Mouse (Mus musculus) myocyte (in vitro differentiated cells): Measurements from ENCODE around the gene Tgm6. TPM values are rescaled to one million over a fixed set of nuclear protein-coding genes. Genes with fewer than 3 reads are reported as not detected.

Source experiments
- H3K27me3 ChIP-seq: one replicate; pipeline ENCODE4 v1.6.1; 2011; ENCODE audit not compliant: control insufficient read depth, insufficient read depth, insufficient read length
- H3K36me3 ChIP-seq: one replicate; pipeline ENCODE4 v1.6.1; 2011; ENCODE audit not compliant: control insufficient read depth, insufficient read depth
- H3K4me2 ChIP-seq: one replicate; pipeline ENCODE4 v1.6.1; 2011; ENCODE audit warnings: low read depth, control low read depth
- H3K4me3 ChIP-seq: one replicate; pipeline ENCODE4 v1.5.1; 2011; ENCODE audit warnings: mild to moderate bottlenecking, control low read depth, moderate library complexity
- H3K79me2 ChIP-seq: one replicate; pipeline ENCODE4 v1.6.1; 2011; ENCODE audit not compliant: control insufficient read depth, insufficient read depth
- H3ac ChIP-seq: one replicate; pipeline ENCODE4 v1.6.1; 2011; ENCODE audit not compliant: control insufficient read depth, insufficient read length
- CEBPB ChIP-seq: IDR thresholded peaks from 2 replicates; pipeline ENCODE4 v1.6.1; 2011; ENCODE audit warnings: mild to moderate bottlenecking, moderate library complexity; ENCODE audit not compliant: poor library complexity, insufficient read depth, severe bottlenecking
- E2F4 ChIP-seq: IDR thresholded peaks from one replicate; pipeline ENCODE4 v1.6.1; 2011; ENCODE audit warnings: mild to moderate bottlenecking, control low read depth, moderate library complexity; ENCODE audit not compliant: insufficient read depth
- MAX ChIP-seq: IDR thresholded peaks from one replicate; pipeline ENCODE4 v1.6.1; 2011; ENCODE audit warnings: low read depth, mild to moderate bottlenecking, control low read depth
- MYOD1 ChIP-seq, 3 experiments: IDR thresholded peaks; one replicate each; pipeline ENCODE4 v1.6.1; 2011; ENCODE audit warnings: control low read depth in 2 of 3, low read depth in 2 of 3, mild to moderate bottlenecking in 2 of 3, moderate library complexity in 1 of 3; ENCODE audit not compliant: insufficient read length in 2 of 3, control insufficient read depth in 1 of 3
- MYOG ChIP-seq, 3 experiments: IDR thresholded peaks; one replicate each; pipeline ENCODE4 v1.6.1; 2011; ENCODE audit warnings: control low read depth in 2 of 3, low read depth in 2 of 3, mild to moderate bottlenecking in 2 of 3; ENCODE audit not compliant: insufficient read length in 2 of 3, control insufficient read depth in 1 of 3, insufficient read depth in 1 of 3
- POLR2A ChIP-seq: IDR thresholded peaks from one replicate; pipeline ENCODE4 v1.6.1; 2011; ENCODE audit warnings: low read depth, mild to moderate bottlenecking, control low read depth, moderate library complexity; ENCODE audit not compliant: insufficient read length
- POLR2AphosphoS2 ChIP-seq: IDR thresholded peaks from one replicate; pipeline ENCODE4 v1.6.1; 2011; ENCODE audit warnings: low read depth, control low read depth; ENCODE audit not compliant: insufficient read length
- REST ChIP-seq: IDR thresholded peaks from one replicate; pipeline ENCODE4 v1.6.1; 2011; ENCODE audit warnings: mild to moderate bottlenecking, control low read depth, moderate library complexity; ENCODE audit not compliant: insufficient read depth, insufficient read length
- SRF ChIP-seq: IDR thresholded peaks from one replicate; pipeline ENCODE4 v1.6.1; 2011; ENCODE audit warnings: low read depth; ENCODE audit not compliant: control insufficient read depth, insufficient read length
- TCF12 ChIP-seq: IDR thresholded peaks from one replicate; pipeline ENCODE4 v1.6.1; 2011; ENCODE audit warnings: mild to moderate bottlenecking, control low read depth; ENCODE audit not compliant: poor library complexity, insufficient read depth, severe bottlenecking
- TCF3 ChIP-seq: IDR thresholded peaks from one replicate; pipeline ENCODE4 v1.6.1; 2011; ENCODE audit warnings: low read depth, control low read depth; ENCODE audit not compliant: insufficient read length
- USF1 ChIP-seq: IDR thresholded peaks from one replicate; pipeline ENCODE4 v1.6.1; 2011; ENCODE audit warnings: low read depth, mild to moderate bottlenecking, control low read depth, moderate library complexity
- polyA plus RNA-seq: library from polyadenylated mRNA; unstranded; fragments of >200 nt; fragmentation: generic; extraction: Trizol; gene quantifications from one replicate; pipeline ENCODE4 v1.2.1, GENCODE M21; 2012; ENCODE audit warnings: missing spikeins

Gene Tgm6
- polyA plus RNA-seq, 1 experiment = not detected

GRCm38 (mm10) chr2:130125279-130126059 lies 13.3 kb downstream of the Tgm6 start:
- H3ac ChIP-seq = no peak overlapping the region
- TF ChIP-seq CEBPB (no peak), USF1 (no peak), MAX (no peak), POLR2AphosphoS2 (no peak), SRF (no peak)
- no peaks in the 10 kb centered on the region for H3K36me3 ChIP-seq
- H3K4me2 ChIP-seq = no peak overlapping the region
- peaks cover 5% of the 10 kb centered on the region for H3K27me3 ChIP-seq
- H3K4me3 ChIP-seq = no peak overlapping the region
- H3K79me2 ChIP-seq = no peaks in the 10 kb centered on the region

GRCm38 (mm10) chr2:130126073-130126472 lies 13.9 kb downstream of the Tgm6 start:
- no peak for TF ChIP-seq MYOD1 (IDR thresholded peaks at IDR 0.05; ENCODE audit: control insufficient read depth in 1 of 3, insufficient read length in 2 of 3, low read depth in 2 of 3)
- no peak for TF ChIP-seq MYOG (IDR thresholded peaks at IDR 0.05; ENCODE audit: control insufficient read depth in 1 of 3, insufficient read depth in 1 of 3, insufficient read length in 2 of 3, low read depth in 2 of 3)
- no peak for TF ChIP-seq POLR2AphosphoS2
- no peak for TF ChIP-seq MAX
- TF ChIP-seq CEBPB = no peak
- TF ChIP-seq POLR2A = no peak
- no peak for TF ChIP-seq TCF3
- no peak for TF ChIP-seq USF1
- TF ChIP-seq TCF12 = no peak
- TF ChIP-seq REST = no peak
- TF ChIP-seq SRF = no peak
- TF ChIP-seq E2F4 = no peak
- H3ac ChIP-seq = no peak overlapping the region
- no peaks in the 10 kb centered on the region for H3K36me3 ChIP-seq
- H3K4me3 ChIP-seq = no peak overlapping the region
- no peaks in the 10 kb centered on the region for H3K79me2 ChIP-seq
- H3K4me2 ChIP-seq = no peak overlapping the region
- peaks cover 5% of the 10 kb centered on the region for H3K27me3 ChIP-seq

GRCm38 (mm10) chr2:130129687-130130086 lies 17.5 kb downstream of the Tgm6 start:
- H3K36me3 ChIP-seq = no peaks in the 10 kb centered on the region
- H3K4me3 ChIP-seq = no peak overlapping the region
- H3K4me2 ChIP-seq = no peak overlapping the region
- no peak for TF ChIP-seq MYOD1 (IDR thresholded peaks at IDR 0.05; ENCODE audit: control insufficient read depth in 1 of 3, insufficient read length in 2 of 3, low read depth in 2 of 3)
- no peak for TF ChIP-seq CEBPB
- TF ChIP-seq TCF12 = no peak
- TF ChIP-seq MYOG (IDR thresholded peaks at IDR 0.05; ENCODE audit: control insufficient read depth in 1 of 3, insufficient read depth in 1 of 3, insufficient read length in 2 of 3, low read depth in 2 of 3) = no peak
- no peak for TF ChIP-seq POLR2AphosphoS2
- H3K79me2 ChIP-seq = no peaks in the 10 kb centered on the region
- H3ac ChIP-seq = no peak overlapping the region
- H3K27me3 ChIP-seq = no peaks in the 10 kb centered on the region

- H3K4me2 ChIP-seq = no peak overlapping the region
- no peak overlapping the region for H3K4me3 ChIP-seq
- H3K79me2 ChIP-seq = no peaks in the 10 kb centered on the region
- no peak for TF ChIP-seq MYOG (IDR thresholded peaks at IDR 0.05; ENCODE audit: control insufficient read depth in 1 of 3, insufficient read depth in 1 of 3, insufficient read length in 2 of 3, low read depth in 2 of 3)
- no peak for TF ChIP-seq USF1
- TF ChIP-seq POLR2A = no peak
- TF ChIP-seq POLR2AphosphoS2 = no peak
- no peak for TF ChIP-seq REST
- TF ChIP-seq CEBPB = no peak
- H3K36me3 ChIP-seq = no peaks in the 10 kb centered on the region
- H3K27me3 ChIP-seq = no peaks in the 10 kb centered on the region
- H3ac ChIP-seq = no peak overlapping the region
Measured at GRCm38 (mm10) chr2:130143011-130143410, 30.8 kb downstream of the Tgm6 start.

- Histone ChIP-seq H3K27me3 (no peaks in the 10 kb centered on the region), H3K36me3 (no peaks in the 10 kb centered on the region)
- no peak for TF ChIP-seq POLR2A
- TF ChIP-seq SRF = no peak
- TF ChIP-seq TCF12 = no peak
- TF ChIP-seq USF1 = no peak
- no peak for TF ChIP-seq POLR2AphosphoS2
Measured at GRCm38 (mm10) chr2:130144703-130145324, 32.6 kb downstream of the Tgm6 start.

More at GRCm38 (mm10) chr2:130144703-130145324, 32.6 kb downstream of the Tgm6 start:
- no peak overlapping the region for H3K4me3 ChIP-seq
- H3ac ChIP-seq = no peak overlapping the region
- H3K4me2 ChIP-seq = no peak overlapping the region
- no peaks in the 10 kb centered on the region for H3K79me2 ChIP-seq
